Mouse (Mus musculus): ENCODE measurements around the gene Col16a1.

The Col16a1 gene

GRCm38 (mm10) chr4:130103632-130104031, 56.0 kb downstream of the Col16a1 start:
- ChIA-PET POLR2A (interaction anchor here (0.5 to 5.8 kb wide), 28 partner anchors 7 to 807 kb away, joined by 3 to 55 read pairs (median 5); partner anchors contain the start of genes Tinagl1 (in 4 of the 4), Fabp3 (in 1 of the 4), Gm10570 (in 1 of the 4) and Hcrtr1 (in 1 of the 4)), CTCF (interaction anchor here in 3 of 4 experiments (0.6 to 2.6 kb wide), 9 partner anchors 8 to 144 kb away, joined by 3 to 15 read pairs (median 3); no protein-coding TSS in a partner anchor)

- ChIA-PET POLR2A (interaction anchor here in 2 of 4 experiments (0.6 to 5.8 kb wide), 9 partner anchors 7 to 1139 kb away, joined by 3 to 55 read pairs (median 18); partner anchors contain the start of genes Fabp3 (in 1 of the 2), Gm10570 (in 1 of the 2), Hcrtr1 (in 1 of the 2) and Tinagl1 (in 1 of the 2)), CTCF (interaction anchor here in 2 of 4 experiments (1.0 to 1.3 kb wide), 2 partner anchors 94 to 145 kb away, joined by 3 to 4 read pairs; no protein-coding TSS in a partner anchor)
Measured at GRCm38 (mm10) chr4:130104584-130104983, 56.9 kb downstream of the Col16a1 start.

GRCm38 (mm10) chr4:130107065-130107443, 59.4 kb downstream of the Col16a1 start:
- CTCF ChIA-PET = interaction anchor here in 2 of 4 experiments (0.5 to 1.5 kb wide), 8 partner anchors 15 to 684 kb away, joined by 3 to 5 read pairs (median 4); no protein-coding TSS in a partner anchor

GRCm38 (mm10) chr4:130107444-130108131, 59.9 kb downstream of the Col16a1 start:
- ChIA-PET CTCF (interaction anchor here in 2 of 4 experiments (0.5 to 1.5 kb wide), 10 partner anchors 14 to 683 kb away, joined by 3 to 5 read pairs (median 4); no protein-coding TSS in a partner anchor), POLR2A (interaction anchor here in 3 of 4 experiments (0.5 to 2.7 kb wide), 45 partner anchors 8 to 866 kb away, joined by 3 to 34 read pairs (median 4); partner anchors contain the start of genes Hcrtr1 (in 1 of the 3), Ptp4a2 (in 1 of the 3), Snrnp40 (in 1 of the 3) and Tinagl1 (in 1 of the 3))

More at GRCm38 (mm10) chr4:130107065-130107443, 59.4 kb downstream of the Col16a1 start:
- POLR2A ChIA-PET = interaction anchor here in 2 of 4 experiments (0.7 to 2.7 kb wide), 40 partner anchors 9 to 533 kb away, joined by 3 to 34 read pairs (median 4); partner anchors contain the start of genes Hcrtr1 (in 1 of the 2), Ptp4a2 (in 1 of the 2), Snrnp40 (in 1 of the 2) and Tinagl1 (in 1 of the 2)

GRCm38 (mm10) chr4:130108929-130109328, 61.3 kb downstream of the Col16a1 start:
- ChIA-PET POLR2A (interaction anchor here (0.6 to 5.9 kb wide), 8 partner anchors 7 to 462 kb away, joined by 3 to 52 read pairs (median 9); partner anchors contain the start of gene Pef1 (in 1 of the 4)), CTCF (interaction anchor here in 2 of 4 experiments (0.7 to 1.0 kb wide), 2 partner anchors 21 to 248 kb away, joined by 4 to 7 read pairs; no protein-coding TSS in a partner anchor)

GRCm38 (mm10) chr4:130109666-130110065, 62.0 kb downstream of the Col16a1 start:
- CTCF ChIA-PET = interaction anchor here in 1 of 4 experiments (1.0 to 1.1 kb wide), 2 partner anchors 22 to 80 kb away, joined by 3 to 4 read pairs; no protein-coding TSS in a partner anchor
- POLR2A ChIA-PET = interaction anchor here in 3 of 4 experiments (0.5 to 5.9 kb wide), 8 partner anchors 7 to 338 kb away, joined by 3 to 52 read pairs (median 6); partner anchors contain the start of gene Pef1 (in 2 of the 3)

GRCm38 (mm10) chr4:130110091-130110490, 62.5 kb downstream of the Col16a1 start:
- POLR2A ChIA-PET = interaction anchor here in 2 of 4 experiments (0.5 to 5.9 kb wide), 5 partner anchors 8 to 339 kb away, joined by 3 to 52 read pairs (median 6); partner anchors contain the start of gene Pef1 (in 2 of the 2)
- CTCF ChIA-PET = interaction anchor here in 1 of 4 experiments (1.0 to 1.1 kb wide), 2 partner anchors 23 to 79 kb away, joined by 3 to 4 read pairs; no protein-coding TSS in a partner anchor

- POLR2A ChIA-PET = interaction anchor here in 3 of 4 experiments (1.1 to 5.9 kb wide), 5 partner anchors 10 to 14 kb away, joined by 3 to 52 read pairs (median 7); partner anchors contain the start of gene Pef1 (in 3 of the 3)
Measured at GRCm38 (mm10) chr4:130112299-130112698, 64.7 kb downstream of the Col16a1 start.

GRCm38 (mm10) chr4:130112732-130113131, 65.1 kb downstream of the Col16a1 start:
- CTCF ChIA-PET = interaction anchor here (0.6 to 1.5 kb wide), 4 partner anchors 9 to 76 kb away, joined by 3 to 6 read pairs (median 3); no protein-coding TSS in a partner anchor

More at GRCm38 (mm10) chr4:130112299-130112698, 64.7 kb downstream of the Col16a1 start:
- CTCF ChIA-PET = interaction anchor here (0.6 to 1.5 kb wide), 4 partner anchors 9 to 77 kb away, joined by 3 to 6 read pairs (median 3); no protein-coding TSS in a partner anchor

GRCm38 (mm10) chr4:130120752-130121151, 73.1 kb downstream of the Col16a1 start:
- ChIA-PET CTCF (interaction anchor here in 1 of 4 experiments (1.2 to 1.9 kb wide), 2 partner anchors 14 to 119 kb away, joined by 4 to 5 read pairs; no protein-coding TSS in a partner anchor), POLR2A (interaction anchor here (0.5 to 9.0 kb wide), 10 partner anchors 8 to 239 kb away, joined by 3 to 55 read pairs (median 4); partner anchors contain the start of genes Pef1 (in 3 of the 4), Snrnp40 (in 1 of the 4) and Zcchc17 (in 1 of the 4))

More at GRCm38 (mm10) chr4:130112732-130113131, 65.1 kb downstream of the Col16a1 start:
- POLR2A ChIA-PET = interaction anchor here in 3 of 4 experiments (0.7 to 5.9 kb wide), 6 partner anchors 9 to 17 kb away, joined by 3 to 52 read pairs (median 4); partner anchors contain the start of gene Pef1 (in 2 of the 3)

- ChIA-PET POLR2A (interaction anchor here in 3 of 4 experiments (0.7 to 9.0 kb wide), 21 partner anchors 9 to 399 kb away, joined by 3 to 55 read pairs (median 4); partner anchors contain the start of genes Pef1 (in 3 of the 3), Hcrtr1 (in 1 of the 3), Snrnp40 (in 1 of the 3) and Tinagl1 (in 1 of the 3)), CTCF (interaction anchor here in 2 of 4 experiments (0.6 to 1.9 kb wide), 10 partner anchors 9 to 144 kb away, joined by 3 to 5 read pairs (median 4); partner anchors contain the start of gene Pef1 (in 1 of the 2))
Measured at GRCm38 (mm10) chr4:130121560-130121959, 73.9 kb downstream of the Col16a1 start.

- CTCF ChIA-PET = interaction anchor here in 3 of 4 experiments (0.6 to 1.8 kb wide), 9 partner anchors 8 to 1347 kb away, joined by 3 to 6 read pairs (median 3); partner anchors contain the start of gene Pef1 (in 1 of the 3)
Measured at GRCm38 (mm10) chr4:130123020-130123419, 75.4 kb downstream of the Col16a1 start.

GRCm38 (mm10) chr4:130124110-130124509, 76.5 kb downstream of the Col16a1 start:
- POLR2A ChIA-PET = interaction anchor here in 2 of 4 experiments (1.2 to 3.9 kb wide), 4 partner anchors 16 to 48 kb away, joined by 3 to 45 read pairs (median 20); partner anchors contain the start of gene Pef1 (in 2 of the 2)
- CTCF ChIA-PET = interaction anchor here in 1 of 4 experiments (1.8 kb wide), 1 partner anchor 22 kb away, joined by 6 read pairs; the partner anchor contains the start of gene Pef1

More at GRCm38 (mm10) chr4:130123020-130123419, 75.4 kb downstream of the Col16a1 start:
- POLR2A ChIA-PET = interaction anchor here (0.6 to 9.0 kb wide), 12 partner anchors 11 to 189 kb away, joined by 3 to 55 read pairs (median 5); partner anchors contain the start of gene Pef1 (in 3 of the 4)

- CTCF ChIA-PET = interaction anchor here in 2 of 4 experiments (0.6 to 2.2 kb wide), 4 partner anchors 38 to 404 kb away, joined by 4 to 8 read pairs (median 6); no protein-coding TSS in a partner anchor
- POLR2A ChIA-PET = interaction anchor here in 2 of 4 experiments (0.9 to 3.5 kb wide), 9 partner anchors 18 to 664 kb away, joined by 3 to 13 read pairs (median 4); partner anchors contain the start of genes Bsdc1 (in 1 of the 2), Pef1 (in 1 of the 2), Snrnp40 (in 1 of the 2) and Zcchc17 (in 1 of the 2)
Measured at GRCm38 (mm10) chr4:130125164-130125563, 77.5 kb downstream of the Col16a1 start.

- POLR2A ChIA-PET = interaction anchor here (0.6 to 3.5 kb wide), 19 partner anchors 9 to 665 kb away, joined by 3 to 31 read pairs (median 4); partner anchors contain the start of genes Pef1 (in 3 of the 4), Bsdc1 (in 1 of the 4), Snrnp40 (in 1 of the 4) and Tinagl1 (in 1 of the 4)
- CTCF ChIA-PET = interaction anchor here in 3 of 4 experiments (0.5 to 2.2 kb wide), 10 partner anchors 18 to 569 kb away, joined by 3 to 7 read pairs (median 4); partner anchors contain the start of gene Txlna (in 1 of the 3)
Measured at GRCm38 (mm10) chr4:130125935-130126334, 78.3 kb downstream of the Col16a1 start.

- CTCF ChIA-PET = no interaction called here
Measured at GRCm38 (mm10) chr4:130128907-130129306, 81.3 kb downstream of the Col16a1 start.

More at GRCm38 (mm10) chr4:130128907-130129306, 81.3 kb downstream of the Col16a1 start:
- POLR2A ChIA-PET = interaction anchor here in 2 of 4 experiments (1.2 to 2.2 kb wide), 2 partner anchors 27 kb away, joined by 3 to 7 read pairs; partner anchors contain the start of gene Pef1 (in 2 of the 2)

Measured in embryonic stem cell, embryonic (primary cell).